Mouse (Mus musculus): ENCODE data around the gene Cdh10.

DNA sequence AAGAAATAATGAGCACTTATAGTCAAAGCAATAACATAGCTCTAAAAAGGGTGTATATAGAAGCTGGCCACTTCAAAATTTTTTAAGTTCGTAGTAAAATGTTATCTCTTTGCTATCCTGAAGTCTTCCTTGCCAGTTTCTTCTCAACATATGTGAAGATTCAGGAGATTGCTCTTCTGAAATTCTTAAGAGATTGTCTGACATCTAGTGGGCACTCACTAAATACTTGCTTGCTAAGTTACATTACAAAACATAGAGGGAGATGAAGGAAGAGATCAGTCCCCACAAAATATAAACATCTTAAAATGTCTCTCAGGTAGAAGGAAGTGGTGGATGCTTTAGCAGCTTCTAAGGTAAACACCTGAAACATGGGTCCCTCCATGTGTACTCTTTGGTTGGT is 221.3 kb downstream of the Cdh10 start:
- no peak for TF ChIP-seq CTCF (IDR thresholded peaks at IDR 0.05; ENCODE audit: low read depth, low read length)
- no peak for TF ChIP-seq GATA1 (IDR thresholded peaks at IDR 0.05; ENCODE audit: borderline replicate concordance, low read length)
